Mouse (Mus musculus): Measurements from ENCODE around the gene Umad1. TPM values are rescaled to one million over a fixed set of nuclear protein-coding genes. Genes with fewer than 3 reads are reported as not detected.

Umad1 gene
- total and polyA plus RNA-seq, 3 experiments = 7.6 to 17.5 (median 10.0) TPM

DNA sequence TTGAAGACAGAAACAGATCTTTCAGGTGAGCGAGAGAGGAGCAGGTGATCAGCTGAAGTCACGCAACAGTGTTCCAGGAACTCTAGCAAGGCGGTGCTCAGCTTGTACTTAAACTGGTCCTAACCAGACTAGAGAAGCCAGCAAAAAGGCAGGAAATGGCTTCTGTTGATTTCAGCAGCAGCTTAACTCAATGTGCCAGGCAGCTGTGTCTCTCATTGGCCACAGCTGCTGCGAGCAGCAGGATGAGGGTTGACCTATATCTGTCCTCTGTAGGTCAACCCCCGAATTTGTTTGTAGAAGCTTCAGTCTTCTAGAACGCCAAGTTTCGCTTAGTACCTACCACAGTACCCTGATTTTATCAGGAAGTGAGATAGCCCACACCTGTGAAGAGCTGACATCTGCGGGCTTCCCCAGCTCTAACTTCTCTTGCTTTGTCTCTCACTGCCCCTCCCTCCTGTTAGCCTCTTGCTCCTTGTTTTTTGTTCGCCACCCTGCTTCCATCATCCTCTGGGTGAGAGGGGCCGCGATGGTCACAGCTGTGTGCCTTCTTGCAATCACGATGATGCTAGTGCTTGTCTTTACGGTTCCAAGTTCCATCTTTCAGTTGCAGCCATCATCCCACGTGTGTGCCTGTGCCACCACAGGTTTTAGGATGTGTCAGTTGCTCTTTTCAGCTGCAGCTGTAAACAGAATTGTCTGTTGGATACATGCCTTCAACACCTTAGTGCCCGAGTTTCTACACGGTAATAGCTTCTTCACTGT is 226.5 kb downstream of the Umad1 start:
- no peaks in the 10 kb centered on the region for H3K9me3 ChIP-seq (replicated peaks; ENCODE audit: low read length)
- peak; percentile 91 for DNase-seq (ENCODE audit: extremely low read depth)
- H3K9ac ChIP-seq (ENCODE audit: insufficient read depth, low read depth) = peak overlapping the region; percentile 45; the same call in 1 of the 2 replicates
- H3K27ac ChIP-seq (ENCODE audit: insufficient read depth, low read depth) = peak overlapping the region; percentile 92
- in situ Hi-C loops (cut with MboI; ENCODE audit: low pct_ligation_motif_present, low pct_unique_long_range_greater_than_20kb, low sequenced_read_pairs) (no loop called here), dilution Hi-C loops (cut with MboI; ENCODE audit: extremely low pct_ligation_motif_present, extremely low pct_unique_long_range_greater_than_20kb, low sequenced_read_pairs) (no loop called here)
- H3K36me3 ChIP-seq (replicated peaks in 1 of 2; ENCODE audit: control insufficient read depth in 1 of 2, insufficient read depth in 1 of 2, low read length in 1 of 2) = no peaks in the 10 kb centered on the region
- H3K4me1 ChIP-seq (ENCODE audit: control insufficient read depth in 1 of 2, insufficient read depth in 2 of 2) = peaks cover 10 to 63% of the 10 kb centered on the region in 2 experiments
- TF ChIP-seq RCOR1 (conservative IDR thresholded peaks at IDR 0.05; ENCODE audit: low read depth, low read length) (peak; percentile 59; the same call in 1 of the 2 replicates), ETS1 (conservative IDR thresholded peaks at IDR 0.05; ENCODE audit: low read depth, low read length) (peak; percentile 64), MAZ (IDR thresholded peaks at IDR 0.05; ENCODE audit: low read depth, low read length) (no peak; the same call in 1 of the 2 replicates), MAFK (IDR thresholded peaks at IDR 0.05; ENCODE audit: insufficient replicate concordance, low read length) (0 out of 2 replicates have a peak, but pooled peaks have one; percentile 29), SIN3A (IDR thresholded peaks at IDR 0.05; ENCODE audit: low read length) (peak; percentile 67; the same call in 1 of the 2 replicates), HCFC1 (IDR thresholded peaks at IDR 0.05; ENCODE audit: low read depth, low read length) (no peak; the same call in 1 of the 2 replicates), TCF12 (IDR thresholded peaks at IDR 0.05; ENCODE audit: low read depth, low read length) (peak; percentile 95), POLR2AphosphoS2 (IDR thresholded peaks at IDR 0.05; ENCODE audit: low read depth, low read length) (no peak), MXI1 (IDR thresholded peaks at IDR 0.05; ENCODE audit: low read depth, low read length) (peak; percentile 90), JUND (conservative IDR thresholded peaks at IDR 0.05; ENCODE audit: low read depth, low read length) (peak; percentile 37), CHD2 (IDR thresholded peaks at IDR 0.05; ENCODE audit: low read length) (peak; percentile 32; the same call in 1 of the 2 replicates), JUN (IDR thresholded peaks at IDR 0.05; ENCODE audit: insufficient read depth, low read depth, low read length) (no peak; the same call in 1 of the 2 replicates), NELFE (IDR thresholded peaks at IDR 0.05; ENCODE audit: low read depth, low read length) (peak; percentile 64; the same call in 1 of the 2 replicates), KAT2A (IDR thresholded peaks at IDR 0.05; ENCODE audit: insufficient replicate concordance, low read length) (0 out of 2 replicates have a peak, but pooled peaks have one; percentile 47), CTCF (conservative IDR thresholded peaks at IDR 0.05 in 1 of 2, IDR thresholded peaks at IDR 0.05 in 1 of 2; ENCODE audit: low read depth in 2 of 2, low read length in 2 of 2) (no peak), TBP (conservative IDR thresholded peaks at IDR 0.05; ENCODE audit: low read depth, low read length) (peak; percentile 78; the same call in 1 of the 2 replicates), GABPA (IDR thresholded peaks at IDR 0.05; ENCODE audit: insufficient replicate concordance, low read depth, low read length) (no peak), USF1 (IDR thresholded peaks at IDR 0.05; ENCODE audit: low read depth, low read length) (no peak), E2F4 (IDR thresholded peaks at IDR 0.05; ENCODE audit: insufficient replicate concordance, low read depth, low read length) (0 out of 2 replicates have a peak, but pooled peaks have one; percentile 44), ZKSCAN1 (IDR thresholded peaks at IDR 0.05; ENCODE audit: borderline replicate concordance, low read depth, low read length) (no peak), MAX (IDR thresholded peaks at IDR 0.05; ENCODE audit: low read length) (peak; percentile 68), ZC3H11A (IDR thresholded peaks at IDR 0.05; ENCODE audit: low read depth, low read length) (no peak), NRF1 (IDR thresholded peaks at IDR 0.05; ENCODE audit: low read depth, low read length) (0 out of 2 replicates have a peak, but pooled peaks have one; percentile 12), PAX5 (IDR thresholded peaks at IDR 0.05; ENCODE audit: low read length) (no peak), POLR2A (IDR thresholded peaks at IDR 0.05; ENCODE audit: low read depth, low read length) (peak; percentile 71), EP300 (IDR thresholded peaks at IDR 0.05; ENCODE audit: low read length) (peak; percentile 90), USF2 (conservative IDR thresholded peaks at IDR 0.05; ENCODE audit: low read depth, low read length) (no peak), RAD21 (IDR thresholded peaks at IDR 0.05; ENCODE audit: low read depth, low read length) (no peak; the same call in 1 of the 2 replicates), UBTF (IDR thresholded peaks at IDR 0.05; ENCODE audit: low read depth, low read length) (no peak), IRF4 (IDR thresholded peaks at IDR 0.05; ENCODE audit: low read depth, low read length) (peak; percentile 86), BHLHE40 (IDR thresholded peaks at IDR 0.05; ENCODE audit: low read depth, low read length) (peak; percentile 87), MYC (IDR thresholded peaks at IDR 0.05; ENCODE audit: low read depth, low read length) (peak; percentile 79), SMC3 (IDR thresholded peaks at IDR 0.05; ENCODE audit: low read depth, low read length) (no peak), CHD1 (IDR thresholded peaks at IDR 0.05; ENCODE audit: low read depth, low read length) (0 out of 2 replicates have a peak, but pooled peaks have one; percentile 17), ZMIZ1 (IDR thresholded peaks at IDR 0.05; ENCODE audit: low read depth, low read length) (peak; percentile 86; the same call in 1 of the 2 replicates), ELF1 (IDR thresholded peaks at IDR 0.05; ENCODE audit: low read depth, low read length) (peak; percentile 72), MEF2A (IDR thresholded peaks at IDR 0.05; ENCODE audit: borderline replicate concordance, low read depth, low read length) (peak; percentile 69), ZNF384 (IDR thresholded peaks at IDR 0.05; ENCODE audit: low read depth, low read length) (0 out of 2 replicates have a peak, but pooled peaks have one; percentile 4)
- no peaks in the 10 kb centered on the region for H3K79me2 ChIP-seq (replicated peaks; ENCODE audit: control insufficient read depth, extremely low read depth, insufficient read depth, poor library complexity, severe bottlenecking)
- H3K4me2 ChIP-seq (ENCODE audit: insufficient read depth, low read depth, poor library complexity, severe bottlenecking) = peak overlapping the region; percentile 48
- no peak overlapping the region for H3K4me3 ChIP-seq (replicated peaks in 1 of 3; ENCODE audit: low read depth in 2 of 3, low read length in 2 of 3, poor library complexity in 1 of 3)
- no peaks in the 10 kb centered on the region for H3K27me3 ChIP-seq (replicated peaks)

Measured in CH12.LX (cell line).